Mouse (Mus musculus) stomach, adult 2 months (tissue): Measurements from ENCODE around the gene Nudt15. TPM values are rescaled to one million over a fixed set of nuclear protein-coding genes. Genes with fewer than 3 reads are reported as not detected.

Source experiments
- polyA plus RNA-seq: library from polyadenylated mRNA; depleted of rRNA; stranded (reverse); fragments of >200 nt; gene quantifications from 2 replicates; pipeline ENCODE4 v1.2.3, GENCODE M21; 2012; rRNA removed

The Nudt15 gene
- 0.41 and 0.43 TPM in 2 replicates for polyA plus RNA-seq

GRCm38 (mm10) chr14:73548051-73548450, at the start of gene Nudt15:
Nudt15 (minus strand) TSS chr14:73548242.

GRCm38 (mm10) chr14:73524766-73525448, 23.1 kb downstream of the Nudt15 start, which contains the start of gene Sucla2:
Sucla2 (plus strand) TSS chr14:73525319.

GRCm38 (mm10) chr14:73509765-73510423, 38.1 kb downstream of the Nudt15 start, which contains the start of gene Med4:
Med4 (plus strand) TSS chr14:73510025.

Other genes starting within 250 kb of the Nudt15 start
- 0.33 and 0.39 TPM in 2 replicates for gene Rb1, start 222.4 kb downstream of the Nudt15 start, polyA plus RNA-seq
- gene Itm2b, start 163.0 kb downstream of the Nudt15 start, polyA plus RNA-seq: 301 and 417 TPM in 2 replicates
- 2.9 TPM in 2 replicates for gene Med4, start 38.2 kb downstream of the Nudt15 start, polyA plus RNA-seq
- 3.7 and 4.1 TPM in 2 replicates for gene Sucla2, start 22.9 kb downstream of the Nudt15 start, polyA plus RNA-seq
- not detected in 2 replicates for gene Gm21750, start 113.0 kb upstream of the Nudt15 start, polyA plus RNA-seq